Mouse (Mus musculus) brain, adult 2 months (tissue): Measurements from ENCODE around the gene Cmss1.
A peak's percentile ranks its signal among the peaks of the same experiment; 100 is the strongest.

ENCODE experiments used
- DNase-seq: peaks from one replicate; pipeline ENCODE4 v3.0.0; 2011; ENCODE audit warnings: low read depth, low spot score

Gene Cmss1

DNA sequence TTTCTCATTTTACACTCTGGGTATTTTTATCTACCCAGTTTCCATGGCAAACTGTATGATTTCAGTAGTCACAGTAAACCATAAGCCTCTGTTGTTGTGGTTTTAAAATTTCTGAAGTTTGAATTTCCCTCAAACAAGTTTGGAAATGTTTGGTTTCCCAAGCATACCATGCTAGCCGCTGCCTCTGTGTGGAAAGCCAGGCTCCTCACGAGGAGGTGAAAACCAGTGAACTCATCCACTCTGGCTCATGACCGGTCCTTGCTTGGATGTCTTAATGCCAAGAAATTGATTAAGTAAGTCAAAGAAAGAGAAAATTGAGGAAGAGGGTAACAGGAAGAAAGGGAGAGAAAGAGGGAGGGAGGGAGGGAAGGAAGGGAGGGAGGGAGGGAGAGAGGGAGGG lies 48.4 kb downstream of the Cmss1 start:
- DNase-seq, result no peak

DNA sequence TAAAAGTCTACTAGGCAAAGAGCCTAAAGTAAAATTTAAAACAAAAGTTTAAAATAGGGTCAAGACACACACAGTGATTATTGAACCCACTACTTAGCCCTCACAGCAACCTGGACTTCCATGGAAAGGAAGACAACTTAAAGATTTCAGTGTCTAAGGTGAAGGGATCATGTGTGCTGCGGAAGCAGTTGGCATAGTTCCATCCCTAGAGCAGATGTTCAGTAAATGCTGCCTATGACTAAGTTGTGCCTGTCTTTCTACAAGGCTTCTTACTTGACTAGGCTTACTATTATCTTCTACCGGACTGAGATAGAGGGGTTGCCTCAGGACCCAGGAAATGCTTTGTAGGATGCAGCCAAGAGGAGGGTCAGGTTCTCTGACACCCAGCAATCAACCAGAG lies 50.4 kb downstream of the Cmss1 start:
- no peak for DNase-seq

DNA sequence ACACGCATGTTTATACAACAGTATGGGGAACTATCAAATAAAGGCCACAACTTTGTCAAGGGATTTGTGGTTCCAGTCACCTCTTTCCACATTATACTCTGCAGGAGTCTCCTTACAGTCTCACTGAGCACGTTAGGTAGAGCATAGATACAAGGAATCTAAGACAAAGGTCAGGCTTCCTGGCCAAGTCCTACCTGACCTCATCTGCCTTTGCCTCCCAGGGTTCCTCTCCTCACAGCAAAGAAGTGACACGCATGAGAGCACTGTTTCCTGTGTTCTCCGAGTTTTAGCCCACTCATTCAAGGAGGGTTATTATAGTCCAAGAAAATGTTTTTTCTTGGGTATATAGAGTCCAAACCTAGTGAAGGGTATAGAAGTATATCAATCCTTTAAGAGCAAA lies 51.0 kb downstream of the Cmss1 start:
- DNase-seq, result no peak

DNA sequence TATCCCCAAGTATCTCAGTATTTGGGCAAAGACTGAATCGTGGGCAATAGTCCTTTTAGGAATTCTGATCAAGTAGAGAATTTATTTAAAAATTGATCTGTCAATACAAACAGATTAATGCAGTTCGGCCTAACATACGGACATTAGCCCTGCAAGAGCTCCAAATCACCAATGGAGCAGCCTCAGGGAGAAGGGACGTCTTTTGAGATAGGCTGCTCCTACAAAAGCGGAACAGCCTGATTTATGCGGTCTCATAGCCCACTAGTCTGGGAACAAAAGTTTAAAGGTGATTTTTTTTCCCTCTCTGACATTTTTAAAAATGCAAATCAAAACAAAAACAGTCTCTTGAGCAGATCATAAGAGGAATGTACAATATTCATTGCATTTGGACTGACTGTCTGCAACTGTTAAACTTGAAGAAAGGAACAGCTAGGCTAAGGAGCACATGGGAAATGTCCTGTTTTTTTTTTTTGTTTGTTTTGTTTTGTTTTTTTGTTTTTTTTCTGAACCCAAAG lies 51.7 kb downstream of the Cmss1 start:
- DNase-seq, result no peak

DNA sequence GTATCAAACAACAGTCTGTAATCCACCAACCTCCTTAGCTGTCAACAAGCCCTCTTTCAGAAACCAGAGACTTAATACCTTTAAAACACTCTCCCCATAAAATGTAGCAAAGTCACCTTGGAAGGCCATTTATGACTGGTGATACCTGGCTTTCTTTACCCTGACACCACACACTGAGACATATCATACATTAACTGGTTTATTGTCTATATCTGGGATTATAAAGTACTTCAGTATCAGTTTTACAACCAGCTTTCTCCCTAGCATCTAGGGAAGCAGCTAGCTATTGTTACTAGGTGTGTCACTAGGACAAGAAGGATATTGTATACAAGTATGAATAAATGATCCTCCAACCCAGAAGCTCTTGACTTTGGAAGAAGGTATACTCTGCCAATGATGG lies 53.4 kb downstream of the Cmss1 start:
- no peak for DNase-seq

- DNase-seq, result no peak
Measured at GRCm38 (mm10) chr16:57552709-57553108, 54.0 kb downstream of the Cmss1 start.

DNA sequence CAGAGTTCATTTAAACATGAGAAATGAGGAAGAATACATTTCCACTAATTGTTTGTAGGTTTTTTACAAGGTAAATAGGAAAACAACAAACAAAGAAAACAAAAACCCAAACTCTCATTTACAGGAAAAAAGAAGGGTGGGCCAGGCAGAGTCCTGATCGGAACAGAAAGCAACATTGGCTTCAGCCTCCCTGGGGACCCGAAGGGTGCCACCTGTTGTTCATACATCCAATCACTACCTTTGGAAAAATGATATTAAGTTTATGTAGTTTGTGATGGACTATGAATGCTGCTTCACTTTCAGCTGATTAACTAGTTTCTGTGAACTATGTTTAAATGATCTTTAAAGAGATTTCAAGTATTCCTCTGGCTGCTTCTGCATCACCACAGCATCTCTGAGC lies 55.0 kb downstream of the Cmss1 start:
- DNase-seq, result no peak

- no peak for DNase-seq
Measured at GRCm38 (mm10) chr16:57550817-57551216, 55.8 kb downstream of the Cmss1 start.

- DNase-seq, result no peak
Measured at GRCm38 (mm10) chr16:57550088-57550487, 56.6 kb downstream of the Cmss1 start.

- peak; percentile 60 for DNase-seq
Measured at GRCm38 (mm10) chr16:57549061-57550037, 57.3 kb downstream of the Cmss1 start.

DNA sequence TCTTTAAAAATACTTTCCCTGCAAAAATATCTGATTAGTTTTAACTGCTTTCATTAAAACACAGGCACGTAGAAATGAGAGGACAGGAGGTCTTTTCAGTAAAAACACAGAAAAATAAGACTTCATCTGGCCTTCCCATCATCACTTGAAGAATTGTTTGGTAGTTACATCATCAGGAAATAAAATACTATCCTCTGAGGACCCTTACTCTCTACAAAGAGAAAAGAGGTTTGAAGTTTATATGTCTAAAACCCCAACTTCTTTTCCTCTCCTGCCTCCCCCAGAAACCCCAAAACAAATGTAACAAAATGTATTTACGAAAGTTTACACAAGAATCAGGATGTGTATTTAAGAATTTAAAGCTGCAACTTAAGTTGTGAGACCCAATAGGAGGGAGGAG lies 58.1 kb downstream of the Cmss1 start:
- no peak for DNase-seq

DNA sequence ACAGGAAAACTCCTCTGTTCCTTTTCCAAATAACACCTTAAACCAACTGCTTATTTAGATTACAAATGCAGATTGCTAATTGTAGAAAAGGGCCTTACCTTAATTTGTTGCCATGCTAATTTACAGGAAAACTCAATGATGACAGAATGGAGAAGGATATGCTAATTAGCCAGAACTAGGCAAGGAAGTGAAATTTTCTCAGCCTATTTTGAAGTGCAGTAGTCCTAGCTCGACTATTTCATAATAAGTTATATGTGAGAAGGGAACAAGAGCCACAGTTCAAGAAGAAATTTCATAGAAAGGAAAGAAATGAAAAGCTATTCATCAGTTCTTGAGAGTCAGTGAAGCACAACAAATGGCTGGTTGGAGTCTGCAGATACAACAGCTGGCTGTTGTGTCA lies 60.3 kb downstream of the Cmss1 start:
- DNase-seq, result no peak

DNA sequence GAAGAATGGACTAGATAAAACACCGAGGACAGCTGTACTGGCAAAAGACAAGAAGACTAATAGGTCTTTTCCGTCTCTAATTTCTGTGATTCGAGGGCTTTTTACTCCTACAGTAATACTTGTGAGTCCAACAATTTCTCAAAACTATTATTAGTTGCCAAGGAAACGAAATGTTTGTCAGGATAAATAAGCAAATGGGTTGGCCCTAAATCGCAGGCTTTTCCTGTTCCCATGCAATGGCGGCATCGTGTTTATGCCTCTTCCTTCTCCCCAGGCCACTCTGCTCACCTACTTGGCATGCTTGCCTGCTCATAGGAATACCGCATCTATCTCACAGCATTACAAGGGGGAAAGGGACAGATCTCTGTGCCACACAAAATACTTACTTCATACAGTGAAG lies 62.2 kb downstream of the Cmss1 start:
- DNase-seq, result peak; percentile 66

DNA sequence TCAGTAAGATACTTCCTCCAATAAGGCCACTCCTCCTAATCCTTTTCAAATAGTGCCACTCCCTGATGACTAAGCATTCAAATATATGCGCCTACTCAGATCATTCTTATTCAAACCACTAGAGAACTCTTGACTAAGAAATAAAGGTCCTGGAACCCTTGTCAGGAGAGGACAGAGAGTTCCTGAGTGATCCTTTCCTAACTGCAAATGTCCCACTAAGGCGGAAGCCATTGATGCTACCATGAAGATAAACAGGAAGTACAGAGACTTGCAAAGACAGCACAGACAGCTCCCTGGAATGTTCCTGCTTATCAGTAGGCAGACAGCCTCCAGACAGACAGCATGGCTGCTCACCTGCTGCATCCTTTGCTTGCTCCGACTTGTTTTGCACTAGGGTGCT lies 63.4 kb downstream of the Cmss1 start:
- no peak for DNase-seq

- DNase-seq, result no peak
Measured at GRCm38 (mm10) chr16:57536511-57536910, 70.2 kb downstream of the Cmss1 start.

DNA sequence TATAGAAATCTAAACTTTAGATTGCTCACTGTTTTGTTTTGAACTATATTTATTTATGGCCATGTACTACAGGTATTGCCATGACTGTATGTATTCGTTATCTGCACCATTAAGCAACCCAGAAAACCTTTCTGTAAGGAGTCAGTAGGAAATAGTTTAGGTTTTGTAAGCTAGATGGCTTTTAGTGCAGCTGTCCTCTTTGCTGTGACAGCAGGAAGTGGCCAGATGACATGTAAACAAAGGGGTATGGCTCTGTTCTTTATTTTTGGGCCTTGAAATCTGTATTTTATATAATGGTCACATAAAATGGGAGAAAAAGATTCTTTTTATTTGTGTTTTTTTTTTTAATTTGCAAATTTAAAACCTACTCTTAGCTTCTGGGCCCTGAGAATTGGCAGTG lies 71.9 kb downstream of the Cmss1 start:
- DNase-seq, result no peak

DNA sequence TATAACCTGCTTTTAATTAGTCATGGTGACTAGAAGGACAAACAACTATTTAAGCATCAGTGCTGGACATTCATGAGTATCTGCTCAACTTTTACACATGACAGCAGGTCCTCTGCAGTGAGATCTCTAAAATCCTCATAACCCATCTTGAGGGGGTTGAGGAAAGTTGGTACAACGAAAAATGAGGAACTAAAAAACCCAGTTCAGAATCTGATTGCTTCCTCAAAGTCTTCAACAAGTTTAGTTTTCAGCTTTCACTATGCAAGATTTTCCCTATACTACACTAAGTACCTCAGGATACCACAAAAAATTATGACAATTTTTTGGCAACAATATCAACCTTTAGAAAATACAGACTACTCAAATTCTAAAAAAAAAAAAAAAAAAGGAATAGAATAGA lies 72.3 kb downstream of the Cmss1 start:
- no peak for DNase-seq

- no peak for DNase-seq
Measured at GRCm38 (mm10) chr16:57532081-57532493, 74.6 kb downstream of the Cmss1 start.

DNA sequence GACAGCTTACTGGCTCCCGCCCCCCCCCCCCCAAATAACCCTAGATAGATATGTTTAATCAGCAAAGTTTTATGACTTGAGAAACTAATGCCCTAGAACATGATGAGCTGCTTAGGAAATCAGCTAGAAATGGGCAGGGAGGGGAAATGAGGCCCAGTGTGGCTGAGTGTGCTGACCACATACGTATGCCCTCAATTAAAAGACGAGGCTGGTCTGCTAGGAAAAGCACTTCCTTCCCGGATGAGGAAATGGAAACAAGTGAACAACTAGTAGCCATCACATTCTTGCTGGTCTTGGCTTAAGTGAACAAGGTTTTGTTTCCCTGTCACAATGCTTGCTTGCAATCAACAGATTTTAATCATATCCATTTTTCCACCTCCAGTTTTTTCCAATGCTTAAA lies 76.1 kb downstream of the Cmss1 start:
- DNase-seq, result no peak

- DNase-seq, result no peak
Measured at GRCm38 (mm10) chr16:57528457-57528856, 78.2 kb downstream of the Cmss1 start.

DNA sequence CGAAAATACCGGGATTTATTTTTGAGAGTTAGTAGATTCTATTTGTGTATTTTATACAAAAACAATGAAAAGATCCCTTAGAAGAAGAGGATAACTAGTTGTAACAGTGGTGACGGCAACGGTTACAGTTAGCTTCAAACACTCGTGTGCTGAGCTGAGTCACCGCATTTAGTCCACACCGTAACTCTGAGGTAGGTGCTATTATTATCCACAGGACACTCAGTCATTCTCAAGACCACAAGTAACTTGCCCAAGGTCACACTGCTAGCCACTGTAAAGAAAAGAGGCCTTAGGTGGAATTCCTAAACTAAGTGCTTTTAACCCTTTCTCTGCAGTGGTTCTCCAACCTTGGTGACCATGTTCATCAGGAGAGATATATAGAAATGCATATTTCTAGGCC lies 79.8 kb downstream of the Cmss1 start:
- DNase-seq, result no peak

DNA sequence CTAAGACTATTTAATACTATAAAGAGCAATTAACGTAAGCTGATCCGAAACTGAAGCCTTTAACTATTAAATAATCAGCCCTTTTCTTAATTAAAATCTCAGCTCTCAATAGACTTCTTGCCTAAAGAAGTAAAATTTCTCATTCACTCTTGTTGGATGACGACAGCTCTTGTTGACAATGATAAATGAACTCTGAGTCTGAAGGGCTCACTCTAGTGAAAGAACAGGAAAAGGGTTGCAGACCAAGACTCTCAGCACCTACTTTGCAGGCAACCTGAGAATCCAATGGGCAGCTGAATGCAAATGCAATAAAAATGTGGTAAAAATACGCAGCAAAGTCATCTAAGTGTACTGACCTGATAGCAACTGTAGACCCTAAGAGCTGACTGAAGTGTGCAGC lies 81.2 kb downstream of the Cmss1 start:
- DNase-seq, result no peak

DNA sequence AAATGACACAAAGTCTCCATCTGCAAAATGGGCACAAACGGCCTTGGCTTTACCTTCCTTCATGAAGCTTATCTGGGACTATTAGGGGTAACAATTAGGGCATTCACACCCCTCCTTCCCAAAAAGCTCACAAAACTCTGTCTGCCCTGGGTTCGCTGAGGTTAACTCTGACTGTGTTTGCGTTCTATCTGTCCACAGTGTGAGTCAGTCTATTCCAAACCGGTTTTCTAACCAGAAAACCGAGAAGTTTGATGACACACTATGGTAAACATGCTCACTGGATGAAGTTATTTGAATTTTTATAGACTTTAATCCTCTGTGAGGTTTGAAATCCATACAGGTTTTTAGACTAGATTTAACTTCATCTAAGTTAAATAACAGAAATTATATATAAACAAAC lies 81.6 kb downstream of the Cmss1 start:
- DNase-seq, result no peak
